Mouse (Mus musculus): Measurements from ENCODE around the gene Junb.
A peak's percentile ranks its signal among the peaks of the same experiment; 100 is the strongest.

- TF ChIP-seq CTCF (IDR thresholded peaks at IDR 0.05; ENCODE audit: control insufficient read depth, insufficient read depth, insufficient read length), result peak; percentile 92
- TF ChIP-seq MYOD1 (IDR thresholded peaks at IDR 0.05; ENCODE audit: control insufficient read depth, insufficient read length, low read depth), result no peak
- no peak for TF ChIP-seq FOSL1 (IDR thresholded peaks at IDR 0.05; ENCODE audit: insufficient read depth, low read length, poor library complexity, severe bottlenecking)
- peak; percentile 27 for TF ChIP-seq MAX (IDR thresholded peaks at IDR 0.05)
Measured at GRCm38 (mm10) chr8:84990349-84990748, 11.8 kb upstream of the Junb start, which contains the start of gene Hook2.

All from C2C12 (cell line).